Mouse (Mus musculus) cerebellum, postnatal 36 days (tissue): ENCODE results near the gene Gpx3.
A peak's percentile ranks its signal among the peaks of the same experiment; 100 is the strongest.
"Not testable (repeated sequence)": the region's sequence is repeated elsewhere in the genome, so short reads cannot be mapped to it uniquely, and the experiment has no call there.

Source experiments
- DNase-seq, 2 experiments: peaks; one replicate each; pipeline ENCODE4 v3.0.0; 2021 to 2022; ENCODE audit warnings: mixed read lengths in 2 of 2

The Gpx3 gene

GRCm38 (mm10) chr11:54940056-54940455 lies 37.8 kb downstream of the Gpx3 start:
- peak; percentile 47 to 51 for DNase-seq

- DNase-seq: no peak
These were observed 42.4 kb downstream of the Gpx3 start for GRCm38 (mm10) chr11:54944702-54945101.

GRCm38 (mm10) chr11:54949717-54950116 lies 47.5 kb downstream of the Gpx3 start:
- DNase-seq: no peak

- no peak for DNase-seq
These were observed 48.4 kb downstream of the Gpx3 start for GRCm38 (mm10) chr11:54950684-54951083.

- peak; percentile 27 to 44 for DNase-seq
These were observed 50.4 kb downstream of the Gpx3 start for GRCm38 (mm10) chr11:54952651-54953050.

GRCm38 (mm10) chr11:54953993-54954446 lies 51.8 kb downstream of the Gpx3 start:
- no peak for DNase-seq

- no peak for DNase-seq
These were observed 52.5 kb downstream of the Gpx3 start for GRCm38 (mm10) chr11:54954716-54955115.

GRCm38 (mm10) chr11:54955400-54955734 lies 53.1 kb downstream of the Gpx3 start:
- DNase-seq: not testable (repeated sequence)

- peak; percentile 99 for DNase-seq
These were observed 53.7 kb downstream of the Gpx3 start for GRCm38 (mm10) chr11:54955735-54956480.

GRCm38 (mm10) chr11:54956912-54957311 lies 54.7 kb downstream of the Gpx3 start:
- DNase-seq: no peak

- not testable (repeated sequence) for DNase-seq
These were observed 55.5 kb downstream of the Gpx3 start for GRCm38 (mm10) chr11:54957708-54958107.

GRCm38 (mm10) chr11:54958571-54959073 lies 56.4 kb downstream of the Gpx3 start:
- DNase-seq: no peak
